Mouse (Mus musculus) myocyte (in vitro differentiated cells): ENCODE measurements around the gene Zmynd15. TPM values are rescaled to one million over a fixed set of nuclear protein-coding genes. Genes with fewer than 3 reads are reported as not detected.
"Not testable (repeated sequence)": the region's sequence is repeated elsewhere in the genome, so short reads cannot be mapped to it uniquely, and the experiment has no call there.

Source experiments
- H3K27me3 ChIP-seq: one replicate; pipeline ENCODE4 v1.6.1; 2011; ENCODE audit not compliant: control insufficient read depth, insufficient read depth, insufficient read length
- H3K36me3 ChIP-seq: one replicate; pipeline ENCODE4 v1.6.1; 2011; ENCODE audit not compliant: control insufficient read depth, insufficient read depth
- H3K4me2 ChIP-seq: one replicate; pipeline ENCODE4 v1.6.1; 2011; ENCODE audit warnings: low read depth, control low read depth
- H3K4me3 ChIP-seq: one replicate; pipeline ENCODE4 v1.5.1; 2011; ENCODE audit warnings: mild to moderate bottlenecking, control low read depth, moderate library complexity
- H3K79me2 ChIP-seq: one replicate; pipeline ENCODE4 v1.6.1; 2011; ENCODE audit not compliant: control insufficient read depth, insufficient read depth
- H3ac ChIP-seq: one replicate; pipeline ENCODE4 v1.6.1; 2011; ENCODE audit not compliant: control insufficient read depth, insufficient read length
- CEBPB ChIP-seq: IDR thresholded peaks from 2 replicates; pipeline ENCODE4 v1.6.1; 2011; ENCODE audit warnings: mild to moderate bottlenecking, moderate library complexity; ENCODE audit not compliant: poor library complexity, insufficient read depth, severe bottlenecking
- E2F4 ChIP-seq: IDR thresholded peaks from one replicate; pipeline ENCODE4 v1.6.1; 2011; ENCODE audit warnings: mild to moderate bottlenecking, control low read depth, moderate library complexity; ENCODE audit not compliant: insufficient read depth
- MAX ChIP-seq: IDR thresholded peaks from one replicate; pipeline ENCODE4 v1.6.1; 2011; ENCODE audit warnings: low read depth, mild to moderate bottlenecking, control low read depth
- MYOD1 ChIP-seq, 3 experiments: IDR thresholded peaks; one replicate each; pipeline ENCODE4 v1.6.1; 2011; ENCODE audit warnings: control low read depth in 2 of 3, low read depth in 2 of 3, mild to moderate bottlenecking in 2 of 3, moderate library complexity in 1 of 3; ENCODE audit not compliant: insufficient read length in 2 of 3, control insufficient read depth in 1 of 3
- MYOG ChIP-seq, 3 experiments: IDR thresholded peaks; one replicate each; pipeline ENCODE4 v1.6.1; 2011; ENCODE audit warnings: control low read depth in 2 of 3, low read depth in 2 of 3, mild to moderate bottlenecking in 2 of 3; ENCODE audit not compliant: insufficient read length in 2 of 3, control insufficient read depth in 1 of 3, insufficient read depth in 1 of 3
- POLR2A ChIP-seq: IDR thresholded peaks from one replicate; pipeline ENCODE4 v1.6.1; 2011; ENCODE audit warnings: low read depth, mild to moderate bottlenecking, control low read depth, moderate library complexity; ENCODE audit not compliant: insufficient read length
- POLR2AphosphoS2 ChIP-seq: IDR thresholded peaks from one replicate; pipeline ENCODE4 v1.6.1; 2011; ENCODE audit warnings: low read depth, control low read depth; ENCODE audit not compliant: insufficient read length
- REST ChIP-seq: IDR thresholded peaks from one replicate; pipeline ENCODE4 v1.6.1; 2011; ENCODE audit warnings: mild to moderate bottlenecking, control low read depth, moderate library complexity; ENCODE audit not compliant: insufficient read depth, insufficient read length
- SRF ChIP-seq: IDR thresholded peaks from one replicate; pipeline ENCODE4 v1.6.1; 2011; ENCODE audit warnings: low read depth; ENCODE audit not compliant: control insufficient read depth, insufficient read length
- TCF12 ChIP-seq: IDR thresholded peaks from one replicate; pipeline ENCODE4 v1.6.1; 2011; ENCODE audit warnings: mild to moderate bottlenecking, control low read depth; ENCODE audit not compliant: poor library complexity, insufficient read depth, severe bottlenecking
- TCF3 ChIP-seq: IDR thresholded peaks from one replicate; pipeline ENCODE4 v1.6.1; 2011; ENCODE audit warnings: low read depth, control low read depth; ENCODE audit not compliant: insufficient read length
- USF1 ChIP-seq: IDR thresholded peaks from one replicate; pipeline ENCODE4 v1.6.1; 2011; ENCODE audit warnings: low read depth, mild to moderate bottlenecking, control low read depth, moderate library complexity
- polyA plus RNA-seq: library from polyadenylated mRNA; unstranded; fragments of >200 nt; fragmentation: generic; extraction: Trizol; gene quantifications from one replicate; pipeline ENCODE4 v1.2.1, GENCODE M21; 2012; ENCODE audit warnings: missing spikeins

Zmynd15 gene
- polyA plus RNA-seq, 1 experiment: not detected

- Histone ChIP-seq H3K4me2 (no peak overlapping the region), H3K79me2 (no peaks in the 10 kb centered on the region), H3ac (no peak overlapping the region), H3K36me3 (no peaks in the 10 kb centered on the region), H3K27me3 (peaks cover 4% of the 10 kb centered on the region), H3K4me3 (no peak overlapping the region)
- TF ChIP-seq CEBPB (peak; percentile 76), TCF12 (no peak)
These were observed 8.8 kb downstream of the Zmynd15 start for GRCm38 (mm10) chr11:70467902-70468619.

GRCm38 (mm10) chr11:70469764-70470163, 10.5 kb downstream of the Zmynd15 start:
- no peak for TF ChIP-seq TCF3
- TF ChIP-seq SRF: no peak
- TF ChIP-seq CEBPB: no peak
- no peak for TF ChIP-seq REST
- TF ChIP-seq MAX: no peak
- TF ChIP-seq POLR2AphosphoS2: no peak
- TF ChIP-seq E2F4: no peak
- no peak for TF ChIP-seq POLR2A
- TF ChIP-seq USF1: no peak
- no peak for TF ChIP-seq MYOD1 (IDR thresholded peaks at IDR 0.05; ENCODE audit: control insufficient read depth in 1 of 3, insufficient read length in 2 of 3, low read depth in 2 of 3)
- no peak for TF ChIP-seq TCF12
- no peak for TF ChIP-seq MYOG (IDR thresholded peaks at IDR 0.05; ENCODE audit: control insufficient read depth in 1 of 3, insufficient read depth in 1 of 3, insufficient read length in 2 of 3, low read depth in 2 of 3)
- Histone ChIP-seq H3K4me2 (no peak overlapping the region), H3K36me3 (no peaks in the 10 kb centered on the region), H3K79me2 (no peaks in the 10 kb centered on the region), H3ac (no peak overlapping the region), H3K4me3 (no peak overlapping the region), H3K27me3 (no peaks in the 10 kb centered on the region)

- no peak overlapping the region for H3K4me2 ChIP-seq
- H3K79me2 ChIP-seq: no peaks in the 10 kb centered on the region
- no peak overlapping the region for H3ac ChIP-seq
- H3K4me3 ChIP-seq: no peak overlapping the region
- TF ChIP-seq MYOD1 (IDR thresholded peaks at IDR 0.05; ENCODE audit: control insufficient read depth in 1 of 3, insufficient read length in 2 of 3, low read depth in 2 of 3) (no peak), TCF3 (no peak), E2F4 (no peak), CEBPB (no peak), MYOG (IDR thresholded peaks at IDR 0.05; ENCODE audit: control insufficient read depth in 1 of 3, insufficient read depth in 1 of 3, insufficient read length in 2 of 3, low read depth in 2 of 3) (no peak), TCF12 (no peak), SRF (no peak), MAX (no peak), REST (no peak), POLR2AphosphoS2 (no peak), USF1 (no peak), POLR2A (no peak)
- H3K27me3 ChIP-seq: no peaks in the 10 kb centered on the region
- H3K36me3 ChIP-seq: no peaks in the 10 kb centered on the region
These were observed 13.5 kb downstream of the Zmynd15 start for GRCm38 (mm10) chr11:70472716-70473115.

DNA sequence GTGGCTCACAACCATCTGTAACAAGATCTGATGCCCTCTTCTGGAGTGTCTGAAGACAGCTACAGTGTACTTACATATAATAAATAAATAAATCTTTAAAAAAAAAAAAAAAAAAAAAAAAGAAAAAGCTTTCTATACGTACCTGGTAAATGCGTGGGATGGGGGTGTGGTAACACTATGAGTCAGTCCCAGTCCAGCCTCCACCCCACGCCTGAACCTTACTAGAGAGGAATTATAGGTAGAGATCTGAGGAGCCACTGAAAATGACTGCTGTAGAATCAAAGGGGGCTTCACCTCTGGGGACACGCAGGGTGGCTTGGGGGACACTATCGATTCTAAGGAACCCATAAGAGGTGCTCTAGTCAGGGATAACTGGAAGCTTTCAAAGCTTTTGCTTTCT, 14.1 kb downstream of the Zmynd15 start:
- not testable (repeated sequence) for H3K79me2 ChIP-seq, H3K36me3 ChIP-seq, H3K27me3 ChIP-seq, H3ac ChIP-seq, H3K4me2 ChIP-seq, H3K4me3 ChIP-seq

DNA sequence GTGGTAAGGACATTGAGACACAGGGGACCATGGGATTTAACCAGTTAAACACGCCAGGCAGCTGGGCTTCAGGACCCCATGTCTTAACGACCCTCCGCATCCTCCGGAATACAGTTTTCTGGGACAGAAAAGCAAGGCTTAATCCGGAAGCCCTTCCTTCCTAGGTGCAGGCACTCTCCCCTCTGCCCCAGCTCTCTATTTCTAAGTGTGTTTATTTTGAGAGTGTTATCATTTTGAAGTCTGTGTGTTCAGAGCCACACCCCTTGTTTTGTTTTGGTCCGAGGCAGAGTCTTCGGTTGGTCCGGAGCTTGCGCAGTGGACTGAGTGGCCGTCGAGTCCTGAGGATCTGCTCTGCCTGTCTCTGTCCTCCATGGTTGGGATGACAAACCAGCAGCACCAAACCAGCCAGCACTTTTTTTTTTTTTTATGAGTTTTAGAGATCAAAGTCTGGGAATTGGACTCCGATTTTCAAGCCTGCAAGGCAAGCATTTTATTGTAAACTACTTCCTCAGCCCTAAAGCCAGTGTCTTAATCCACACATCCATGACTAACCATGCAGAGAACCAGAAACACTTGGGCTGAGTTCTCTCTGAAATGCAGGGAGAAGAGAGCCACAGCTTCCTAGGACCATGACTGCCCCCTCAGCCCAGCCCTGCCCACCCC, 15.8 kb downstream of the Zmynd15 start:
- Histone ChIP-seq H3K36me3 (no peaks in the 10 kb centered on the region), H3K79me2 (no peaks in the 10 kb centered on the region), H3ac (no peak overlapping the region), H3K4me2 (no peak overlapping the region), H3K4me3 (no peak overlapping the region), H3K27me3 (no peaks in the 10 kb centered on the region)
- TF ChIP-seq USF1 (no peak), POLR2A (no peak), SRF (no peak), MYOD1 (IDR thresholded peaks at IDR 0.05; ENCODE audit: control insufficient read depth in 1 of 3, insufficient read length in 2 of 3, low read depth in 2 of 3) (no peak), TCF12 (no peak), MAX (no peak), MYOG (IDR thresholded peaks at IDR 0.05; ENCODE audit: control insufficient read depth in 1 of 3, insufficient read depth in 1 of 3, insufficient read length in 2 of 3, low read depth in 2 of 3) (no peak), REST (no peak), TCF3 (no peak), E2F4 (no peak), CEBPB (no peak), POLR2AphosphoS2 (no peak)
